Mouse (Mus musculus): Measurements from ENCODE around the gene Snf8.
A peak's percentile ranks its signal among the peaks of the same experiment; 100 is the strongest.

The Snf8 gene

GRCm38 (mm10) chr11:96049939-96050338 is 15.3 kb downstream of the Snf8 start:
- TF ChIP-seq POU5F1 (IDR thresholded peaks at IDR 0.05; ENCODE audit: borderline replicate concordance, low read length): no peak
- TF ChIP-seq NANOG (IDR thresholded peaks at IDR 0.05; ENCODE audit: borderline replicate concordance, low read length): no peak
- no peak overlapping the region for H3K4me3 ChIP-seq (replicated peaks; ENCODE audit: low read length)
- H3K9me3 ChIP-seq (ENCODE audit: low read length): no peaks in the 10 kb centered on the region
- H3K36me3 ChIP-seq (ENCODE audit: insufficient read depth, low read length): peaks cover 97% of the 10 kb centered on the region
- no peaks in the 10 kb centered on the region for H3K27me3 ChIP-seq (ENCODE audit: insufficient read depth, low read length)
- H3K4me1 ChIP-seq (replicated peaks; ENCODE audit: low read depth, low read length): peaks cover 72% of the 10 kb centered on the region

- no peaks in the 10 kb centered on the region for H3K27me3 ChIP-seq (ENCODE audit: insufficient read depth, low read length)
- peaks cover 98% of the 10 kb centered on the region for H3K36me3 ChIP-seq (ENCODE audit: insufficient read depth, low read length)
- H3K9me3 ChIP-seq (ENCODE audit: low read length): no peaks in the 10 kb centered on the region
- no peak overlapping the region for H3K4me3 ChIP-seq (replicated peaks; ENCODE audit: low read length)
- TF ChIP-seq POU5F1 (IDR thresholded peaks at IDR 0.05; ENCODE audit: borderline replicate concordance, low read length): no peak
- no peak for TF ChIP-seq CTCF (conservative IDR thresholded peaks at IDR 0.05; ENCODE audit: low read length)
- no peak for TF ChIP-seq NANOG (IDR thresholded peaks at IDR 0.05; ENCODE audit: borderline replicate concordance, low read length)
- H3K4me1 ChIP-seq (replicated peaks; ENCODE audit: low read depth, low read length): peaks cover 66% of the 10 kb centered on the region
Observed at GRCm38 (mm10) chr11:96050854-96051253, 16.2 kb downstream of the Snf8 start.

- Histone ChIP-seq H3K4me1 (replicated peaks; ENCODE audit: low read depth, low read length) (peaks cover 29% of the 10 kb centered on the region), H3K9me3 (ENCODE audit: low read length) (no peaks in the 10 kb centered on the region), H3K27me3 (ENCODE audit: insufficient read depth, low read length) (no peaks in the 10 kb centered on the region), H3K4me3 (replicated peaks; ENCODE audit: low read length) (no peak overlapping the region), H3K36me3 (ENCODE audit: insufficient read depth, low read length) (peaks cover 98% of the 10 kb centered on the region)
- TF ChIP-seq CTCF (conservative IDR thresholded peaks at IDR 0.05; ENCODE audit: low read length) (no peak), POU5F1 (IDR thresholded peaks at IDR 0.05; ENCODE audit: borderline replicate concordance, low read length) (no peak), NANOG (IDR thresholded peaks at IDR 0.05; ENCODE audit: borderline replicate concordance, low read length) (no peak)
Observed at GRCm38 (mm10) chr11:96058309-96058708, 23.6 kb downstream of the Snf8 start.

- peaks cover 49% of the 10 kb centered on the region for H3K4me1 ChIP-seq (replicated peaks; ENCODE audit: low read depth, low read length)
- H3K4me3 ChIP-seq (replicated peaks; ENCODE audit: low read length): peak overlapping the region; percentile 87
- no peaks in the 10 kb centered on the region for H3K9me3 ChIP-seq (ENCODE audit: low read length)
- TF ChIP-seq NANOG (IDR thresholded peaks at IDR 0.05; ENCODE audit: borderline replicate concordance, low read length): no peak
- no peak for TF ChIP-seq POU5F1 (IDR thresholded peaks at IDR 0.05; ENCODE audit: borderline replicate concordance, low read length)
- no peak for TF ChIP-seq CTCF (conservative IDR thresholded peaks at IDR 0.05; ENCODE audit: low read length)
- H3K36me3 ChIP-seq (ENCODE audit: insufficient read depth, low read length): peaks cover 56% of the 10 kb centered on the region
- no peaks in the 10 kb centered on the region for H3K27me3 ChIP-seq (ENCODE audit: insufficient read depth, low read length)
Observed at GRCm38 (mm10) chr11:96064521-96065214, 30.0 kb downstream of the Snf8 start.

- peak within 1 kb of the TSS; percentile 87 for H3K4me3 ChIP-seq (replicated peaks; ENCODE audit: low read length)
- H3K36me3 ChIP-seq (ENCODE audit: insufficient read depth, low read length): peaks cover 56% of the 10 kb centered on the region
- H3K27me3 ChIP-seq (ENCODE audit: insufficient read depth, low read length): no peaks in the 10 kb centered on the region
- TF ChIP-seq POU5F1 (IDR thresholded peaks at IDR 0.05; ENCODE audit: borderline replicate concordance, low read length) (no peak), NANOG (IDR thresholded peaks at IDR 0.05; ENCODE audit: borderline replicate concordance, low read length) (no peak), CTCF (conservative IDR thresholded peaks at IDR 0.05; ENCODE audit: low read length) (no peak)
- peaks cover 47% of the 10 kb centered on the region for H3K4me1 ChIP-seq (replicated peaks; ENCODE audit: low read depth, low read length)
- no peaks in the 10 kb centered on the region for H3K9me3 ChIP-seq (ENCODE audit: low read length)
Observed at GRCm38 (mm10) chr11:96065215-96065911, 30.7 kb downstream of the Snf8 start, which contains the start of gene Ube2z. Ube2z (minus strand) TSS chr11:96065388.

GRCm38 (mm10) chr11:96068231-96068630 is 33.5 kb downstream of the Snf8 start:
- peaks cover 50% of the 10 kb centered on the region for H3K4me1 ChIP-seq (replicated peaks; ENCODE audit: low read depth, low read length)
- H3K4me3 ChIP-seq (replicated peaks; ENCODE audit: low read length): no peak overlapping the region
- no peaks in the 10 kb centered on the region for H3K27me3 ChIP-seq (ENCODE audit: insufficient read depth, low read length)
- TF ChIP-seq POU5F1 (IDR thresholded peaks at IDR 0.05; ENCODE audit: borderline replicate concordance, low read length) (no peak), NANOG (IDR thresholded peaks at IDR 0.05; ENCODE audit: borderline replicate concordance, low read length) (no peak), CTCF (conservative IDR thresholded peaks at IDR 0.05; ENCODE audit: low read length) (no peak)
- peaks cover 50% of the 10 kb centered on the region for H3K36me3 ChIP-seq (ENCODE audit: insufficient read depth, low read length)
- no peaks in the 10 kb centered on the region for H3K9me3 ChIP-seq (ENCODE audit: low read length)

GRCm38 (mm10) chr11:96070353-96070752 is 35.7 kb downstream of the Snf8 start:
- TF ChIP-seq POU5F1 (IDR thresholded peaks at IDR 0.05; ENCODE audit: borderline replicate concordance, low read length) (no peak), CTCF (conservative IDR thresholded peaks at IDR 0.05; ENCODE audit: low read length) (no peak), NANOG (IDR thresholded peaks at IDR 0.05; ENCODE audit: borderline replicate concordance, low read length) (no peak)
- H3K36me3 ChIP-seq (ENCODE audit: insufficient read depth, low read length): peaks cover 56% of the 10 kb centered on the region

GRCm38 (mm10) chr11:96071013-96071412 is 36.3 kb downstream of the Snf8 start:
- Histone ChIP-seq H3K9me3 (ENCODE audit: low read length) (no peaks in the 10 kb centered on the region), H3K27me3 (ENCODE audit: insufficient read depth, low read length) (no peaks in the 10 kb centered on the region), H3K36me3 (ENCODE audit: insufficient read depth, low read length) (peaks cover 56% of the 10 kb centered on the region), H3K4me3 (replicated peaks; ENCODE audit: low read length) (no peak overlapping the region), H3K4me1 (replicated peaks; ENCODE audit: low read depth, low read length) (peaks cover 46% of the 10 kb centered on the region)
- TF ChIP-seq CTCF (conservative IDR thresholded peaks at IDR 0.05; ENCODE audit: low read length) (no peak), NANOG (IDR thresholded peaks at IDR 0.05; ENCODE audit: borderline replicate concordance, low read length) (no peak), POU5F1 (IDR thresholded peaks at IDR 0.05; ENCODE audit: borderline replicate concordance, low read length) (no peak)

More at GRCm38 (mm10) chr11:96070353-96070752, 35.7 kb downstream of the Snf8 start:
- Histone ChIP-seq H3K4me3 (replicated peaks; ENCODE audit: low read length) (no peak overlapping the region), H3K27me3 (ENCODE audit: insufficient read depth, low read length) (no peaks in the 10 kb centered on the region), H3K4me1 (replicated peaks; ENCODE audit: low read depth, low read length) (peaks cover 53% of the 10 kb centered on the region), H3K9me3 (ENCODE audit: low read length) (no peaks in the 10 kb centered on the region)
